Mouse (Mus musculus): Measurements from ENCODE around the gene Atp11a. TPM values are rescaled to one million over a fixed set of nuclear protein-coding genes. Genes with fewer than 3 reads are reported as not detected.

Atp11a gene
- total RNA-seq, 2 experiments from 2014 or later = 50.1 to 52.6 TPM

GRCm38 (mm10) chr8:12844347-12844950 is 87.6 kb downstream of the Atp11a start:
- intact Hi-C loops (cut with DNase I) = no loop called here
- DNase-seq (ENCODE audit: extremely low spot score in 1 of 2, low spot score in 2 of 2) = no peak

GRCm38 (mm10) chr8:12846447-12846846 is 89.6 kb downstream of the Atp11a start:
- no peak for DNase-seq (ENCODE audit: extremely low spot score in 1 of 2, low spot score in 2 of 2)
- intact Hi-C loops (cut with DNase I) = no loop called here

- no peak for DNase-seq (ENCODE audit: extremely low spot score in 1 of 2, low spot score in 2 of 2)
These were observed 94.4 kb downstream of the Atp11a start for GRCm38 (mm10) chr8:12851241-12851640.

GRCm38 (mm10) chr8:12856038-12856437 is 99.2 kb downstream of the Atp11a start:
- intact Hi-C loops (cut with DNase I) = no loop called here
- DNase-seq (ENCODE audit: extremely low spot score in 1 of 2, low spot score in 2 of 2) = no peak

More at GRCm38 (mm10) chr8:12851241-12851640, 94.4 kb downstream of the Atp11a start:
- intact Hi-C loops (cut with DNase I) = no loop called here

GRCm38 (mm10) chr8:12863061-12863460 is 106.2 kb downstream of the Atp11a start:
- intact Hi-C loops (cut with DNase I) = no loop called here
- DNase-seq (ENCODE audit: extremely low spot score in 1 of 2, low spot score in 2 of 2) = no peak

- intact Hi-C loops (cut with DNase I) = no loop called here
- no peak for DNase-seq (ENCODE audit: extremely low spot score in 1 of 2, low spot score in 2 of 2)
These were observed 106.8 kb downstream of the Atp11a start for GRCm38 (mm10) chr8:12863608-12864007.

- intact Hi-C loops (cut with DNase I) = no loop called here
- no peak for DNase-seq (ENCODE audit: extremely low spot score in 1 of 2, low spot score in 2 of 2)
These were observed 109.0 kb downstream of the Atp11a start for GRCm38 (mm10) chr8:12865790-12866189.

- intact Hi-C loops (cut with DNase I) = no loop called here
- DNase-seq (ENCODE audit: extremely low spot score in 1 of 2, low spot score in 2 of 2) = no peak
These were observed 112.8 kb downstream of the Atp11a start for GRCm38 (mm10) chr8:12869661-12870060.

- DNase-seq (ENCODE audit: extremely low spot score in 1 of 2, low spot score in 2 of 2) = no peak
- intact Hi-C loops (cut with DNase I) = no loop called here
These were observed 113.8 kb downstream of the Atp11a start for GRCm38 (mm10) chr8:12870656-12871055.

GRCm38 (mm10) chr8:12871461-12871860 is 114.6 kb downstream of the Atp11a start:
- intact Hi-C loops (cut with DNase I) = no loop called here
- DNase-seq (ENCODE audit: extremely low spot score in 1 of 2, low spot score in 2 of 2) = no peak

- intact Hi-C loops (cut with DNase I) = no loop called here
- no peak for DNase-seq (ENCODE audit: extremely low spot score in 1 of 2, low spot score in 2 of 2)
These were observed 116.2 kb downstream of the Atp11a start for GRCm38 (mm10) chr8:12872983-12873356.

GRCm38 (mm10) chr8:12873357-12874046 is 116.7 kb downstream of the Atp11a start, which contains the start of gene Mcf2l:
TSS of gene Mcf2l (plus strand) at chr8:12873806.
- peak in 1 of 2 experiments; percentile 71 for DNase-seq (ENCODE audit: extremely low spot score in 1 of 2, low spot score in 2 of 2)
- intact Hi-C loops (cut with DNase I) = no loop called here

- intact Hi-C loops (cut with DNase I) = no loop called here
- no peak for DNase-seq (ENCODE audit: extremely low spot score in 1 of 2, low spot score in 2 of 2)
These were observed 117.5 kb downstream of the Atp11a start for GRCm38 (mm10) chr8:12874194-12874791.

- intact Hi-C loops (cut with DNase I) = no loop called here
- DNase-seq (ENCODE audit: extremely low spot score in 1 of 2, low spot score in 2 of 2) = no peak
These were observed 118.2 kb downstream of the Atp11a start for GRCm38 (mm10) chr8:12874971-12875370.

GRCm38 (mm10) chr8:12877126-12877525 is 120.3 kb downstream of the Atp11a start:
- DNase-seq (ENCODE audit: extremely low spot score in 1 of 2, low spot score in 2 of 2) = no peak
- intact Hi-C loops (cut with DNase I) = no loop called here

- no peak for DNase-seq (ENCODE audit: extremely low spot score in 1 of 2, low spot score in 2 of 2)
- intact Hi-C loops (cut with DNase I) = no loop called here
These were observed 123.3 kb downstream of the Atp11a start for GRCm38 (mm10) chr8:12880163-12880562.

- DNase-seq (ENCODE audit: extremely low spot score in 1 of 2, low spot score in 2 of 2) = no peak
- intact Hi-C loops (cut with DNase I) = no loop called here
These were observed 126.5 kb downstream of the Atp11a start for GRCm38 (mm10) chr8:12883051-12884004.

GRCm38 (mm10) chr8:12887772-12888435 is 131.1 kb downstream of the Atp11a start:
- no peak for DNase-seq (ENCODE audit: extremely low spot score in 1 of 2, low spot score in 2 of 2)
- intact Hi-C loops (cut with DNase I) = no loop called here
